Mouse (Mus musculus) neural tube, embryonic 14.5 days (tissue): ENCODE data around the gene Glrb. TPM values are rescaled to one million over a fixed set of nuclear protein-coding genes. Genes with fewer than 3 reads are reported as not detected.

Source experiments
- ATAC-seq: fragments of 200-750 bp; cut with Nextera tagmentation; 2 replicates; pipeline ENCODE4 v1.8.0; 2017; ENCODE audit warnings: low read depth, mild to moderate bottlenecking, moderate TSS enrichment, moderate library complexity
- H3K27ac ChIP-seq: fragments of 300-500 bp; sonication (generic); 2 replicates; pipeline ENCODE4 v1.5.1; 2014; ENCODE audit warnings: low read depth, mild to moderate bottlenecking, control low read depth, low read length, moderate library complexity, mixed read lengths
- H3K27me3 ChIP-seq: fragments of 300-500 bp; sonication (generic); 2 replicates; pipeline ENCODE4 v1.6.1; 2014; ENCODE audit warnings: low read length; ENCODE audit not compliant: control insufficient read depth, insufficient read depth
- H3K36me3 ChIP-seq: fragments of 300-500 bp; sonication (generic); 2 replicates; pipeline ENCODE4 v1.6.1; 2014; ENCODE audit warnings: low read length, mixed read lengths; ENCODE audit not compliant: control insufficient read depth, insufficient read depth
- H3K4me1 ChIP-seq: fragments of 300-500 bp; sonication (generic); 2 replicates; pipeline ENCODE4 v1.6.1; 2014; ENCODE audit warnings: low read length; ENCODE audit not compliant: control insufficient read depth, insufficient read depth
- H3K4me2 ChIP-seq: fragments of 300-500 bp; sonication (generic); 2 replicates; pipeline ENCODE4 v1.6.1; 2014; ENCODE audit warnings: mild to moderate bottlenecking, low read depth, low read length, control low read depth
- H3K4me3 ChIP-seq: fragments of 300-500 bp; sonication (generic); 2 replicates; pipeline ENCODE4 v1.5.1; 2014; ENCODE audit warnings: low read depth, low read length, control low read depth, mixed read lengths
- H3K9ac ChIP-seq: fragments of 300-500 bp; sonication (generic); replicated peaks from 2 replicates; pipeline ENCODE4 v1.6.1; 2014; ENCODE audit warnings: low read depth, mild to moderate bottlenecking, control low read depth, low read length, mixed read lengths
- H3K9me3 ChIP-seq: fragments of 300-500 bp; sonication (generic); 2 replicates; pipeline ENCODE4 v1.6.1; 2016; ENCODE audit warnings: low read length; ENCODE audit not compliant: control insufficient read depth
- WGBS: fragments of 180-500 bp; shearing (Covaris S2); extraction: QIAGEN DNeasy Blood & Tissue Kit; methylation state at CpG from one replicate; pipeline ENCODE4 v1.1.7; 2014; 5-methylcytosine and 5-hydroxymethylcytosine counted together
- polyA plus RNA-seq: library from polyadenylated mRNA; unstranded; fragments of >200 nt; fragmentation: Nextera tagmentation; extraction: Ambion mirVana; gene quantifications from 2 replicates; pipeline ENCODE4 v1.2.1, GENCODE M21; 2014

Gene Glrb
- 45.5 and 59.8 TPM in 2 replicates for polyA plus RNA-seq

DNA sequence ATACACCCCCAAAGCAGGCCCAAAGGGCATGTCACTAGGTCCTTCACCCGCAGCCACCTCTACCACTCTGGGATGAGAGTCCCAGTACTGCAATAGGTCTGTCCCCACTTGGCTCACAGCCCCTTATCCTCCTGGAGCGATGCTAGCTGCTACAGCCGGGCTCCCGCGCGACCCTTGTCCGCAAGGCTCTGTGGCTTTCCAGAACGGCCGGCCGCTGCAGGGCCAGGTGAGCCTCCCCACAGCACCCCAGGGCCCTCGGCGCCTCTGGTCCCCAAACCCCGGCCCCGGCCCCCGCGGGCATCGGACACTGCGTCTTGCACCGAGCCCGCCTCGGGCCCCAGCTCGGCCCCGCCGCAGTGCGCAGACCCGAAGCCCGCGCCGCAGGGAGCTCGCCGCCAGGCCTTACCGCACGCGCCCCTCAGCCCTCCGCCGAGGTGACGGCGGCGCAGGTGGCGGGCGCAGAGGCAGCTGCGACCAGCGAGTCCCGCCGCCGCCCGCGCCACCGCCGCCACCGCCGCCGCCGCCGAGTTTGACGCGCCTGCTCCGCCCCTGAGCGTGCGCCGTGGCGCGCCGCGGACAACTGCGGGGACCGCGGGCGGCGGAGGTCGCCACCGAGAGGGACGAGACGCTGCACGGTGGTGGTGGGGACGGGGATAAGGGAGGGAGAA is at the start of gene Glrb:
Gene Glrb (minus strand): TSS at position 550 of the 668 bp plus-strand sequence.
- peaks cover 2% of the 10 kb centered on the region; the same call in 1 of the 2 replicates for H3K4me1 ChIP-seq
- peak; percentile 95 for ATAC-seq

DNA sequence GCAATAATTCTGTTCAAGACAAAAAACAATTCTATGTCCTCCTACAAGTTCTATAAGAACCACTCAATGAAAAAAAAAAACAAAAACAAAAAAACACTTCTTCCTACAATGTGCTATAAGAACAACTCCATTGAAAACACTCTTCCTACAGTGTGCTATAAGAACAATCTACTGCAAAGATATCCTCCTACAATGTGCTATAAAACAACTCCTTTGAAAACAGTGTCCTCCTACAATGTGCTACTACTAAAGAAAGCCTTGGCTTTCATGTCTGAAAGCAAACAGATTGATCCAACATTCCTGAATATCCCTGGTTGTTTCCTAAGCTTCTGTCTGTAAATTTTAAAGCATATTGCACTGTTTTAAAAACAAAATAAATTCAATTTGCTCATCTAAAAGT is 46.5 kb upstream of the Glrb start:
- Histone ChIP-seq H3K9me3 (no peaks in the 10 kb centered on the region), H3K9ac (no peak overlapping the region), H3K27ac (no peak overlapping the region), H3K4me1 (no peaks in the 10 kb centered on the region), H3K4me2 (no peak overlapping the region), H3K36me3 (no peaks in the 10 kb centered on the region), H3K27me3 (no peaks in the 10 kb centered on the region), H3K4me3 (no peak overlapping the region)
- no peak for ATAC-seq

More for the DNA sequence above, at the start of gene Glrb:
- WGBS = under 1% methylated on average over 53 of the region's 76 CpGs
- Histone ChIP-seq H3K4me2 (peak within 1 kb of the TSS; percentile 76), H3K36me3 (peaks cover under 1% of the 10 kb centered on the region; the same call in 1 of the 2 replicates), H3K9me3 (no peaks in the 10 kb centered on the region), H3K27ac (peak within 1 kb of the TSS; percentile 85), H3K27me3 (no peaks in the 10 kb centered on the region), H3K4me3 (peak within 1 kb of the TSS; percentile 80), H3K9ac (peak within 1 kb of the TSS; percentile 97)

DNA sequence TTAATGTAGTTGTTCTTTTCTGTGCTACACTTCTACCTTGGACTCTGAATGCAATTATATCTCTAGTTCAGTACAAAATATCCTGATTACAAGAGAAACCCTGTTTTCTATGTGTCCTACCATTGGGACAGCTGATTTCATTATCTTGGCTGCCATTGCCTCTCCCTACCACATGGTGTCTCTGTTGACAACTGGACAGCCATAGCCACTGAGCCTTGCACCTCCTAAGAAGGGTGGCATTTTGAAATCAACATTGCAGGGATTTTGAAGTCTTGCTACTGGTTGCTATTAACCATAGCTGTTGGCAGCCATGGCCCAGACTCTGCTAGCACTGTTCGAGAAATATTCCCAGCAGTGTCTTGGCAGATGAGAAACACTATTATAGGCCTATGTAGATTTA is 45.1 kb upstream of the Glrb start:
- H3K36me3 ChIP-seq = no peaks in the 10 kb centered on the region
- H3K4me3 ChIP-seq = no peak overlapping the region
- H3K27ac ChIP-seq = no peak overlapping the region
- WGBS = 54% methylated on average over 1 of the region's 1 CpGs
- H3K4me2 ChIP-seq = no peak overlapping the region
- H3K9ac ChIP-seq = no peak overlapping the region
- ATAC-seq = peak; percentile 94
- H3K27me3 ChIP-seq = no peaks in the 10 kb centered on the region
- H3K9me3 ChIP-seq = no peaks in the 10 kb centered on the region
- no peaks in the 10 kb centered on the region for H3K4me1 ChIP-seq

DNA sequence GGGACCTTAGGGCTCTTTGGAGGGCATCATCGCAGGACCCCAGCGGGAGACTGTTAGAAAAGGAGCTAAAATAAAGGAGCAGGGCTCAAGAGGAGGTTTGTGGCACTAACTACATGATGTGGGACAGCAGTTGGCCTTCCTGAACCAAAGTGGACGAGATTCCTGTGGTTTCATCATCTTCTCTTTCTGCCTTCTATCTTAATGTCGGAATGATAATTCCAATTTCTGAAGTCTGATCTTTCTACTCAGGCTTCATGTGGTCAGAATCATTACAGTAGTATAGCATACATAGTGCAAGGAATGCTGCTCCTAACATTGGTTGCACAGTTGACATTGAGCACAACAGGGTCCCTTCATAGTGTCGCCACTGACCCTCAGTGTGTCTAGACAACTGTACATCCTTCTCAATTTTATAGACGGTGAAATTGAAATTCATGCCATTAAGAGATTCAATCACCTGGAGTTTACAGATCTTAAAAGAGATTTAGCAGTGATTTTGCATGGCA is 372 bp upstream of the Glrb start:
- peak; percentile 38 for ATAC-seq
- Histone ChIP-seq H3K27me3 (no peaks in the 10 kb centered on the region), H3K4me1 (peaks cover 2% of the 10 kb centered on the region; the same call in 1 of the 2 replicates), H3K36me3 (no peaks in the 10 kb centered on the region), H3K9me3 (no peaks in the 10 kb centered on the region), H3K4me3 (peak overlapping the region; percentile 80), H3K4me2 (peak overlapping the region; percentile 76), H3K27ac (peak overlapping the region; percentile 85), H3K9ac (peak overlapping the region; percentile 97)
- 22% methylated on average over 6 of the region's 6 CpGs for WGBS

DNA sequence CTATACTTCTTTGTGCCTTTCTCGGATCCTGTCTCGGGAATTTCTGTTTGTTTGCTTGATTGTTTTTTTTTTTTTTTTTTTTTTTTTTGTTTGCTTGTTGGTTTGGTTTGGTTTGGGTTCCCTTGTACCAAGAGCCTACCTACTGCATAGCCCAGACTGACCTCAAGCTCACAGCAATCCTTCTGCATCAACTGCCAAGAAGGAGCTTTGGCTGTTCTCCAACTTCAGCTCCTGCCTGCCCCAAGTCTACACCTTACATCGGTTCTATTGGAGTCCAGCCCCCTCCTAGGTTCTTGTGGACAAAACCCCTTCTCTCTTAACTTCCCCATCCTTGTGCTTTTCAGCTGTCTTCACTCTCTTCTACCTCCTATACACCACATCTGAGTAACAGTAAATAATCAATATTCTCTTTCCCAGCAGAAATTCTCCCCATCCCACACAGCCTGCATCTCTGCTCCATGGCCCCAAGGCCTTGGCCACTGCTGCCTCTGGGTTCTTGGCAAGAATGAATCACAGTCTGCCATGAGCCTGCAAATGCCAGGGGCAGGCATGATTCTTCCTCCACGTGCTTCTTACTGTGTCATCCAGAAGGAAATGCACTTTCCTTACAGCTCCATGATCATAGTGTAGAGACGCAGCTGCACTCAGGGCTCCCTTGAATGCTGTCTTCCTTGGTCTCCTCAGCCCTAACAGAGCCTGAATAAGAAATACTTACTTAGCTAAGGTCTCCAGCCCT is 18.5 kb downstream of the Glrb start:
- H3K27me3 ChIP-seq = no peaks in the 10 kb centered on the region
- H3K4me3 ChIP-seq = no peak overlapping the region
- no peaks in the 10 kb centered on the region for H3K36me3 ChIP-seq
- H3K9me3 ChIP-seq = no peaks in the 10 kb centered on the region
- no peak overlapping the region for H3K9ac ChIP-seq
- no peak for ATAC-seq
- no peak overlapping the region for H3K4me2 ChIP-seq
- peaks cover 8% of the 10 kb centered on the region; the same call in 1 of the 2 replicates for H3K4me1 ChIP-seq
- 70% methylated on average over 5 of the region's 5 CpGs for WGBS
- no peak overlapping the region for H3K27ac ChIP-seq

DNA sequence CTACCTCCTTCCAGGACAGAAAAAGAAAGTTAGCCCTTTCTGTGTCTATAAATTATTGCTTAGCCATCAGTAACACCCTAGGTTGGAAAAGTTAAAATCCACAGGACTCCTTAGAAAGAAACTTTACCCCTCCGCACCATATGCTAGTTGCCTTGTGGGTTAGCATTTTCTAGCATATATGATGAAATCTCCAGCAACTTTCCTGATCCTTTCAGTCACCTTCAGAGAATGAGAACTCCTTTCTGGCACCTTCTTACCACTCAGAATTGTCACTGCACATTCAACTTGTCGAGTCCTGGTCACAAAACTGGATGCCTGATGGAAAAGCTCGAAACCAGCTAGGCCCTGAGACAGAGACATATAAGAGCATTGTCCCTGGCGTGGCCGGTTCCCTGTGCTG is 19.1 kb downstream of the Glrb start:
- WGBS = 88% methylated on average over 5 of the region's 5 CpGs
- no peak for ATAC-seq
- Histone ChIP-seq H3K9me3 (no peaks in the 10 kb centered on the region), H3K4me3 (no peak overlapping the region), H3K27me3 (no peaks in the 10 kb centered on the region), H3K4me1 (peaks cover 8% of the 10 kb centered on the region; the same call in 1 of the 2 replicates), H3K9ac (no peak overlapping the region), H3K4me2 (no peak overlapping the region), H3K36me3 (no peaks in the 10 kb centered on the region), H3K27ac (no peak overlapping the region)

DNA sequence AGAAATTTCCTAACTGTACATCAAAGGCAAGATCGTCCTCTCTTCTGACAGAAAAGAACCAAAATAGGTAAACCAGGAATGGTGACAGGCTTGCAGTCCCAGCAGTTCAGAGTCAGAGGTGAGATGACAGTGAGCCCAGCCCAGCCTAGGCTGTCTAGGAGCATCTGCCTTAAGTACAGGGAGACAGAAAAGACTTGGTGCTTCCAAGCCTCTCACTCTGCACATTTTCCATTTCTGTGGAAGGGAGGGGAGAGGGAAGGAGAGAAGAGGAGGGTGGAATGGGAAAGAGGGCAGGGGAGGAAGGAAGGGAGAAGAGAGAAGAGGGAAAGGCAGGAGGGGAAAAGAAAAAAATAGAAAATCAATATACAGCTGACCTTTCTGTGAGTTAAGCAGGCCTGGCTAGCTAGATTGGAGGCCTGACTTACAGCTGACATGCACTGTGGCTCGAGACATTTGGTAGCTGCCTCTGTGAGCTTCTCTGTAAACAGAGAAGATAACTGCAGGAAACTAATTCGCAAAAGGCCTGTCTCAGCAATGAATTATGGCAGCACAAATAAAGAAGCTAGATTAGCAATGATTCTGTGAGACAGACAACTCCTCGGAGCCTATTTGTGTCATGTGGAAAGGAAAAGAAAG is 20.3 kb downstream of the Glrb start:
- no peak overlapping the region for H3K4me3 ChIP-seq
- no peaks in the 10 kb centered on the region for H3K9me3 ChIP-seq
- ATAC-seq = peak; percentile 64; the same call in 1 of the 2 replicates
- WGBS = 27% methylated on average over 4 of the region's 4 CpGs
- H3K27me3 ChIP-seq = no peaks in the 10 kb centered on the region
- H3K36me3 ChIP-seq = no peaks in the 10 kb centered on the region
- H3K4me2 ChIP-seq = no peak overlapping the region
- peaks cover 8% of the 10 kb centered on the region; the same call in 1 of the 2 replicates for H3K4me1 ChIP-seq
- H3K9ac ChIP-seq = no peak overlapping the region
- no peak overlapping the region for H3K27ac ChIP-seq

DNA sequence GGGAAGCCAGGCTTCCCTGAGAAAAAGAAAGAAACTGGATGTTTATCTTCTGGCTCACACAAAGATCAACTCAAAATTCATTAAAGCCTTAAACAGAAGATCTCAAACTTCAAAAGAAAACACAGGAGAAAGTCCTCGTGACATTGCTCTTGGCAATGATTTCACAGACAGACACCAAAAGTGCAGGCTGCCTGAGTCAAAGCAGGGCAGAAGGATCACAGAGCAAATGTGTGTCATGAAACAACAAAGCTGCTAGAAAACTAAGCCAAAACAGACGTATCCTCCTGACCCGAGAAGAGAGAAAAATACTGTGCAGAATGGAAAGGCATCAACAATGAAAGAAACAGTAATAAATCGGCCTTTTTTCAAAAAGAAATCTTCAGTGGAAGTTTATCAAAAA is 22.4 kb downstream of the Glrb start:
- 40% methylated on average over 4 of the region's 4 CpGs for WGBS
- H3K4me3 ChIP-seq = no peak overlapping the region
- no peak overlapping the region for H3K4me2 ChIP-seq
- H3K4me1 ChIP-seq = peaks cover 8% of the 10 kb centered on the region; the same call in 1 of the 2 replicates
- no peaks in the 10 kb centered on the region for H3K27me3 ChIP-seq
- no peak overlapping the region for H3K9ac ChIP-seq
- ATAC-seq = no peak
- no peaks in the 10 kb centered on the region for H3K36me3 ChIP-seq
- no peaks in the 10 kb centered on the region for H3K9me3 ChIP-seq
- no peak overlapping the region for H3K27ac ChIP-seq
